Mouse (Mus musculus) midbrain, embryonic 16.5 days (tissue): ENCODE measurements around the gene Mst1. TPM values are rescaled to one million over a fixed set of nuclear protein-coding genes. Genes with fewer than 3 reads are reported as not detected.

Experiments used
- ATAC-seq: fragments of 200-750 bp; cut with Nextera tagmentation; 2 replicates; pipeline ENCODE4 v1.8.0; 2017; ENCODE audit warnings: moderate TSS enrichment
- H3K27ac ChIP-seq: fragments of 300-500 bp; sonication (generic); 2 replicates; pipeline ENCODE4 v1.5.1; 2014; ENCODE audit warnings: mild to moderate bottlenecking, low read length, mixed read lengths
- H3K27me3 ChIP-seq: fragments of 300-500 bp; sonication (generic); 2 replicates; pipeline ENCODE4 v1.6.1; 2014; ENCODE audit warnings: low read depth, low read length, mixed read lengths; ENCODE audit not compliant: control insufficient read depth, insufficient read depth
- H3K36me3 ChIP-seq: fragments of 300-500 bp; sonication (generic); 2 replicates; pipeline ENCODE4 v1.6.1; 2014; ENCODE audit warnings: mild to moderate bottlenecking, low read length, moderate library complexity, mixed read lengths; ENCODE audit not compliant: control insufficient read depth, insufficient read depth
- H3K4me1 ChIP-seq: fragments of 300-500 bp; sonication (generic); 2 replicates; pipeline ENCODE4 v1.6.1; 2014; ENCODE audit warnings: mild to moderate bottlenecking, low read length, mixed read lengths; ENCODE audit not compliant: control insufficient read depth, insufficient read depth
- H3K4me2 ChIP-seq: fragments of 300-500 bp; sonication (generic); 2 replicates; pipeline ENCODE4 v1.6.1; 2014; ENCODE audit warnings: mild to moderate bottlenecking, low read length, mixed read lengths
- H3K4me3 ChIP-seq: fragments of 300-500 bp; sonication (generic); 2 replicates; pipeline ENCODE4 v1.5.1; 2014; ENCODE audit warnings: low read depth, mild to moderate bottlenecking, low read length, moderate library complexity, mixed read lengths
- H3K9ac ChIP-seq: fragments of 300-500 bp; sonication (generic); 2 replicates; pipeline ENCODE4 v1.6.1; 2014; ENCODE audit warnings: low read depth, low read length, mixed read lengths
- H3K9me3 ChIP-seq: fragments of 300-500 bp; sonication (generic); replicated peaks from 2 replicates; pipeline ENCODE4 v1.6.1; 2014; ENCODE audit warnings: mild to moderate bottlenecking, low read length, mixed read lengths; ENCODE audit not compliant: control insufficient read depth, poor library complexity, severe bottlenecking
- WGBS: fragments of 180-500 bp; shearing (Covaris S2); extraction: QIAGEN DNeasy Blood & Tissue Kit; methylation state at CpG from one replicate; pipeline ENCODE4 v1.1.7; 2014; 5-methylcytosine and 5-hydroxymethylcytosine counted together
- polyA plus RNA-seq: library from polyadenylated mRNA; unstranded; fragments of >200 nt; fragmentation: Nextera tagmentation; extraction: Ambion mirVana; gene quantifications from 2 replicates; pipeline ENCODE4 v1.2.1, GENCODE M21; 2015

Mst1 gene
- polyA plus RNA-seq, 1 experiment from 2014 or later, result not detected

DNA sequence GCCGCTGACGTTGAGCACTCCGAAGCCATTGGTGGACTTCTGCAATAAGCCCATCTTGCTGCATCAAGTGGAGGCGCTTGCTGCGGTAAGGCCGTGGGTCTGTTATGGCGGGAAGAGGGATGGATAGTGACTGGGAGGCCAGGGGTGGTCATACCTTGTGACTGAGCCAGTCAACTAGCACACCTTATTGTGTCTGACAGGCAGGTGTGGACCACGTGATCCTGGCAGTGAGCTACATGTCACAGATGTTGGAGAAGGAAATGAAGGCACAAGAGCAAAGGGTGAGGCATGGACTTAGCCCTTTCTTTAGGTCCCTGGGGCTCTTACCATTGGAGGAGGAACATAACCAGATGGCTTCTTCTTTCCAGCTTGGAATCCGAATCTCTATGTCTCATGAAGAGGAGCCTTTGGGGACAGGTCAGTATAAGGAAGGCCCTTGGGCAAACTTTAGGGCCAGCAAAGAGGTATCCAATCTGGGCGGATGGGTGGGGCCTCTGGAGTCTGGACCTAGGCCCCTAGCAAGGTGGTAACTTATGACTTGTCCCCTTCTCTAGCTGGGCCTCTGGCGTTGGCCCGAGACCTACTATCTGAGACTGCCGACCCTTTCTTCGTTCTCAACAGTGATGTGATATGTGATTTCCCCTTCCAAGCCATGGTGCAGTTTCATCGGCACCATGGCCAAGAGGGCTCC lies 30.5 kb upstream of the Mst1 start:
- peak; percentile 31; the same call in 1 of the 2 replicates for ATAC-seq
- 43% methylated on average over 15 of the region's 15 CpGs for WGBS
- Histone ChIP-seq H3K27me3 (no peaks in the 10 kb centered on the region), H3K4me3 (peak overlapping the region; percentile 77), H3K9me3 (no peaks in the 10 kb centered on the region), H3K4me2 (peak overlapping the region; percentile 89), H3K4me1 (peaks cover 18% of the 10 kb centered on the region), H3K36me3 (peaks cover 26% of the 10 kb centered on the region), H3K9ac (peak overlapping the region; percentile 73), H3K27ac (peak overlapping the region; percentile 69; the same call in 1 of the 2 replicates)

DNA sequence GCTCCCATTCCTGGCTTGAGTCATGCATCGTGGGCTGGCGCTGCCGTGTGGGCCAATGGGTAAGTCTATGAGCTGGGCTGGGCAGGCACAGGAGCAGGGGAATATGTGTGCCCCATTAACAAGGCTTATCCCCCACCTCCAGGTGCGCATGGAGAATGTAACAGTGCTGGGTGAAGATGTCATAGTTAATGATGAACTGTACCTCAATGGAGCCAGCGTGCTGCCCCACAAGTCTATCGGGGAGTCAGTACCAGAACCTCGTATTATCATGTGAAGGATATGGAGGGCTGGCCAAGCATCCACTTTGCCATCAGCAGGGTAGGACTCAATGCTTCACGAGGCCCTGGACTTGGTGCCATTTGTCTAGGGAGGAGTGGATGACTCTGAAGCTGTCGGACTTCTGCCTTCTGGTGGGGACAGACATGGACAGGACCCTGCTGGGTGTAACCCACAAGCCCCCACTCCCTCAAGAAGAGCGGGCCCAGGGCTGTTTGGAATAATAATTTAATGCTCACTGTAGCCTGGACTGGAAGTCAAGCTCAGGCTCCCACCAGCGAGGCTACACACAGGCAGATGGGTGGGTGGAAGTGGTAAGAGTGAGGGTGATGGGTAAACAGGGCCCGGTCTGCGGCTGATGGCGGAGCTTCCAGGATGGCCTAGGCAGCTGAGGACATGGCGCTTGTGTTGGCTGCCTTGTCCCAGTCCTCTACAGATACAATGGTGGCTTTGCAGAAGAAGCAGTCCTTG lies 28.9 kb upstream of the Mst1 start:
- Histone ChIP-seq H3K9ac (no peak overlapping the region), H3K4me1 (peaks cover 18% of the 10 kb centered on the region), H3K27me3 (no peaks in the 10 kb centered on the region), H3K9me3 (no peaks in the 10 kb centered on the region), H3K36me3 (peaks cover 24% of the 10 kb centered on the region), H3K27ac (no peak overlapping the region), H3K4me2 (no peak overlapping the region), H3K4me3 (no peak overlapping the region)
- WGBS, result 96% methylated on average over 15 of the region's 15 CpGs
- no peak for ATAC-seq

DNA sequence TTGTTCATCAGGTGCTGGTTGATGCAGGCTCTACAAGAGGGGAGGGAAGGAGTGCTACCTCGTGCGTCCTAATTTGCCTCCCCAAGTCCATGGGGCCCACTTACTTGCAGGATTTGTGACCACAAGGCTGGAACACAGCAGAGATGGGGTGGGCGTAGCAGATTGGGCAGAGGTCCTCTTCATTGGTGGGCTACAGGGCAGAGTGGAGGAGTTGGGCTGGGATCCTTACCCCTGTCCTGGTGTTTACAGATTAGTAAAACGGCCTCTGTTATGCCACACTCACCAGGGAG lies 28.4 kb upstream of the Mst1 start:
- Histone ChIP-seq H3K4me1 (peaks cover 18% of the 10 kb centered on the region), H3K9ac (no peak overlapping the region), H3K9me3 (no peaks in the 10 kb centered on the region), H3K27me3 (no peaks in the 10 kb centered on the region), H3K27ac (no peak overlapping the region), H3K4me2 (no peak overlapping the region), H3K4me3 (no peak overlapping the region), H3K36me3 (peaks cover 22% of the 10 kb centered on the region)
- no peak for ATAC-seq
- 84% methylated on average over 4 of the region's 4 CpGs for WGBS

DNA sequence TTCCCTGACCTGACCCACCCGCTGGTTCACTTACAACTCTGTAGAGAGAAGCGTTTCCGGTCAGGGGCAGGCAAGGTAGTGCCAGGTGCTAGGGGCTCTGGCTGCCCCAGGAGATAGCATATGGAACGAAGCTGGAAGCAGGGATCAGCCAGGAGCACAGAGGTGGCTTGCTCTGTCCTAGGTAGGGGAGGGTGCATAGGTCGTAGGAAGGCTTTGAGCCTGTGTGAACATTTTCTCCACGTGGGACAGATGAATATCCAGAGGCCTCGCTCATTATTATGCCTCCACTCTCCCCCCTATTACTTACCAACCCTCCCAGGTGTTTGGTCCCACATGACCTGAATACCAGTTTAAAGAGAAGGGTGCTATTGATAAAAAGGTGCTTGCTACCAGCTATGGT lies 27.8 kb upstream of the Mst1 start:
- Histone ChIP-seq H3K36me3 (peaks cover 21% of the 10 kb centered on the region), H3K27ac (no peak overlapping the region)

DNA sequence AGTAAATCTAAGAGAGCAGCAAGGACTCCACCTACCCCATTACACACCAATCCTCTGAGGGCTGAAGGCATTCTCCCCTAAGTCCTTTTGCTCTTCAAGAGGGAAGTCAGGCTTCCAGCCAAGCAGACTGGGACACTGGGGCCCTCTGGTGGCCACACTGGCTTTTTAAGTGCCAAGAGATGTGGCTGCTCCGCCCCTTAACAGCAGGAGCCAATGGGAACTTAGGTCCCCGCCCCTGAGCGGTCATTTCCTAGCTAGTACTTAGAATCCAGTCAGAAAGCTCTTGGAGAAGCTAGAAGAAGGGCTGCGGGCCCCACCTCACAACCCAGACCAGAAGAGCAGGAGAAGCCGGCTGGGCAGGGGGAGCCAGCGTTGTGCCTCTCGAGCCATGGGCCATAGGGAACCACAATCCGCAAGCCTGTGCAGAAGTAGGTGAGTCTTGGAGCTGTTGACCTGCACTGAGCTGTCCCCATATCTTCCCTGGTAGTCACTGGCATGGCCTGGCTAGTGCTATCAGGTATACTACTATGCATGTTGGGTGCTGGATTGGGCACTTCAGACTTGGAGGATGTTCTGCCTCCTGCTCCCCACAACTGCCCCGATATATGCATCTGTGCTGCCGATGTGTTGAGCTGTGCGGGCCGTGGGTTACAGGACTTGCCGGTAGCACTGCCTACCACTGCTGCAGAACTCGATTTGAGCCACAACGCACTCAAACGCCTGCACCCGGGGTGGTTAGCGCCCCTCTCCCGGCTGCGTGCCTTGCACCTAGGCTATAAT lies 27.2 kb upstream of the Mst1 start, which contains the start of gene Amigo3:
Gene Amigo3, plus strand, starts transcription at position 275 of the 780 bp plus-strand sequence.
- WGBS, result 57% methylated on average over 20 of the region's 20 CpGs
- Histone ChIP-seq H3K27ac (no peak within 1 kb of the TSS), H3K9ac (no peak within 1 kb of the TSS), H3K4me1 (peaks cover 16% of the 10 kb centered on the region), H3K4me2 (no peak within 1 kb of the TSS), H3K4me3 (no peak within 1 kb of the TSS), H3K36me3 (peaks cover 24% of the 10 kb centered on the region), H3K9me3 (no peaks in the 10 kb centered on the region), H3K27me3 (no peaks in the 10 kb centered on the region)
- ATAC-seq, result 0 out of 2 replicates have a peak, but pooled peaks have one; percentile 12

More for the DNA sequence above, 27.8 kb upstream of the Mst1 start:
- Histone ChIP-seq H3K4me2 (no peak overlapping the region), H3K4me1 (peaks cover 18% of the 10 kb centered on the region), H3K4me3 (no peak overlapping the region), H3K9ac (no peak overlapping the region), H3K27me3 (no peaks in the 10 kb centered on the region), H3K9me3 (no peaks in the 10 kb centered on the region)
- ATAC-seq, result no peak
- 68% methylated on average over 7 of the region's 7 CpGs for WGBS

DNA sequence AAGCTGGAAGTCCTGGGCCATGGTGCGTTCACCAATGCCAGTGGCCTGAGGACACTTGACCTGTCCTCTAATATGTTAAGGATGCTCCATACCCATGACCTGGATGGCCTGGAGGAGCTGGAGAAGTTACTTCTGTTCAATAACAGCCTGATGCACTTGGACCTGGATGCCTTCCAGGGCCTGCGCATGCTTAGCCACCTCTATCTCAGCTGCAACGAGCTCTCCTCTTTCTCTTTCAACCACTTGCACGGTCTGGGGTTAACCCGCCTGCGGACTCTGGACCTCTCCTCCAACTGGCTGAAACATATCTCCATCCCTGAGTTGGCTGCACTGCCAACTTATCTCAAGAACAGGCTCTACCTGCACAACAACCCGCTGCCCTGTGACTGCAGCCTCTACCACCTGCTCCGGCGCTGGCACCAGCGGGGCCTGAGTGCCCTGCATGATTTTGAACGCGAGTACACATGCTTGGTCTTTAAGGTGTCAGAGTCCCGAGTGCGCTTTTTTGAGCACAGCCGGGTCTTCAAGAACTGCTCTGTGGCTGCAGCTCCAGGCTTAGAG lies 26.5 kb upstream of the Mst1 start:
- Histone ChIP-seq H3K27me3 (no peaks in the 10 kb centered on the region), H3K4me3 (no peak overlapping the region), H3K9ac (no peak overlapping the region), H3K4me2 (no peak overlapping the region), H3K9me3 (no peaks in the 10 kb centered on the region), H3K27ac (no peak overlapping the region), H3K4me1 (peaks cover 11% of the 10 kb centered on the region), H3K36me3 (peaks cover 24% of the 10 kb centered on the region)
- ATAC-seq, result no peak
- 92% methylated on average over 15 of the region's 15 CpGs for WGBS

DNA sequence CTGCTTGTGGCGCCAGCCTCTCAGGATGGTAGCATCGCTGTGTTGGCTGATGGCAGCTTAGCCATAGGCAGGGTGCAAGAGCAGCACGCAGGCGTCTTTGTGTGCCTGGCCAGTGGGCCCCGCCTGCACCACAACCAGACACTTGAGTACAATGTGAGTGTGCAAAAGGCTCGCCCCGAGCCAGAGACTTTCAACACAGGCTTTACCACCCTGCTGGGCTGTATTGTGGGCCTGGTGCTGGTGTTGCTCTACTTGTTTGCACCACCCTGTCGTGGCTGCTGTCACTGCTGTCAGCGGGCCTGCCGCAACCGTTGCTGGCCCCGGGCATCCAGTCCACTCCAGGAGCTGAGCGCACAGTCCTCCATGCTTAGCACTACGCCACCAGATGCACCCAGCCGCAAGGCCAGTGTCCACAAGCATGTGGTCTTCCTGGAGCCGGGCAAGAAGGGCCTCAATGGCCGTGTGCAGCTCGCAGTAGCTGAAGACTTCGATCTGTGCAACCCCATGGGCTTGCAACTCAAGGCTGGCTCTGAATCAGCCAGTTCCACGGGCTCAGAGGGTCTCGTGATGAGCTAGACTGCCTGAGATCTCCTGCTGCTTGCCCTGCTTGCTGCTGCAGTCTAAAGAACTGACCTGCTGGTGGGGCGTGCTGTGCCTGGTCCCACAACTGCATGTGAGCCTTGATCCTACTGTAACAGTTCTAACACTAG lies 25.8 kb upstream of the Mst1 start:
- H3K4me1 ChIP-seq, result peaks cover 11% of the 10 kb centered on the region
- no peak overlapping the region for H3K4me2 ChIP-seq
- no peaks in the 10 kb centered on the region for H3K9me3 ChIP-seq
- H3K9ac ChIP-seq, result no peak overlapping the region
- H3K36me3 ChIP-seq, result peaks cover 29% of the 10 kb centered on the region
- no peak overlapping the region for H3K4me3 ChIP-seq
- 90% methylated on average over 22 of the region's 22 CpGs for WGBS
- ATAC-seq, result no peak
- no peak overlapping the region for H3K27ac ChIP-seq
- H3K27me3 ChIP-seq, result no peaks in the 10 kb centered on the region

DNA sequence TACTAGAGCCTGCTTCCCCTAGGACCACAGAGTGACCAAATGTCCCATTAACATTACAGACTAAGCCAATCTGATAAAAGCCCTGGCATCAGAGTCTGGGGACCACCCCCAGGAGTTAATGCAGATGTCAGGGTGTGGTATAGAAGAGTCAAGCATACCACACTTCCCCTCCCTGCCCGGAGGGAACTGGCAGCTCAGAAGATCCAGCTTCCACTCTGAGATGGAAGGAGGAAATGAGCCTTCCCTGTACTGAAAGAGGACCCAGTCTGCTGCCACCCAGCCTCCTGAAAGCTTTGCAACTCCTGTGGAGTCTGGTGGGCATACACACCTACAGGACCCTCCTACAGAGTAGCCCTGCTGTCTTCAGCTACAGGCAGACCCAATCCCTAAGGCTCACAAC lies 25.2 kb upstream of the Mst1 start:
- Histone ChIP-seq H3K27me3 (no peaks in the 10 kb centered on the region), H3K36me3 (peaks cover 35% of the 10 kb centered on the region), H3K4me2 (no peak overlapping the region), H3K27ac (no peak overlapping the region), H3K9ac (no peak overlapping the region), H3K9me3 (no peaks in the 10 kb centered on the region), H3K4me3 (no peak overlapping the region), H3K4me1 (peaks cover 7% of the 10 kb centered on the region)
- 82% methylated on average over 1 of the region's 1 CpGs for WGBS
- no peak for ATAC-seq
